Mouse (Mus musculus) stomach, embryonic 14.5 days (tissue): ENCODE results near the gene Tmem79. TPM values are rescaled to one million over a fixed set of nuclear protein-coding genes. Genes with fewer than 3 reads are reported as not detected.

Experiments used
- ATAC-seq: fragments of 200-750 bp; cut with Nextera tagmentation; 2 replicates; pipeline ENCODE4 v1.8.0; 2017; ENCODE audit warnings: low read depth, moderate TSS enrichment; ENCODE audit not compliant: insufficient number of reproducible peaks, insufficient read depth, low FRiP score
- H3K27ac ChIP-seq: fragments of 300-500 bp; sonication (generic); 2 replicates; pipeline ENCODE4 v1.5.1; 2014; ENCODE audit warnings: mild to moderate bottlenecking, low read length, moderate library complexity, mixed read lengths
- H3K27me3 ChIP-seq: fragments of 300-500 bp; sonication (generic); 2 replicates; pipeline ENCODE4 v1.6.1; 2014; ENCODE audit warnings: low read length, control low read depth, mixed read lengths; ENCODE audit not compliant: control insufficient read depth, insufficient read depth
- H3K36me3 ChIP-seq: fragments of 300-500 bp; sonication (generic); 2 replicates; pipeline ENCODE4 v1.6.1; 2014; ENCODE audit warnings: mild to moderate bottlenecking, control low read depth, low read length, moderate library complexity, mixed read lengths; ENCODE audit not compliant: control insufficient read depth, insufficient read depth
- H3K4me1 ChIP-seq: fragments of 300-500 bp; sonication (generic); 2 replicates; pipeline ENCODE4 v1.6.1; 2014; ENCODE audit warnings: low read length, control low read depth, mixed read lengths; ENCODE audit not compliant: control insufficient read depth, insufficient read depth
- H3K4me2 ChIP-seq: fragments of 300-500 bp; sonication (generic); replicated peaks from 2 replicates; pipeline ENCODE4 v1.6.1; 2014; ENCODE audit warnings: low read depth, low read length, control low read depth
- H3K4me3 ChIP-seq: fragments of 300-500 bp; sonication (generic); 2 replicates; pipeline ENCODE4 v1.5.1; 2014; ENCODE audit warnings: low read depth, low read length, control low read depth
- H3K9ac ChIP-seq: fragments of 300-500 bp; sonication (generic); replicated peaks from 2 replicates; pipeline ENCODE4 v1.6.1; 2014; ENCODE audit warnings: low read depth, mild to moderate bottlenecking, control low read depth, low read length, moderate library complexity, mixed read lengths
- H3K9me3 ChIP-seq: fragments of 300-500 bp; sonication (generic); 2 replicates; pipeline ENCODE4 v1.6.1; 2016; ENCODE audit warnings: low read depth, low read length, control low read depth; ENCODE audit not compliant: control insufficient read depth
- WGBS: fragments of 180-500 bp; shearing (Covaris S2); extraction: QIAGEN DNeasy Blood & Tissue Kit; methylation state at CpG from one replicate; pipeline ENCODE4 v1.1.7; 2014; 5-methylcytosine and 5-hydroxymethylcytosine counted together
- polyA plus RNA-seq: library from polyadenylated mRNA; unstranded; fragments of >200 nt; fragmentation: Nextera tagmentation; extraction: Ambion mirVana; gene quantifications from 2 replicates; pipeline ENCODE4 v1.2.1, GENCODE M21; 2014

The Tmem79 gene
- polyA plus RNA-seq, 1 experiment from 2014 or later, result 20.5 TPM

DNA sequence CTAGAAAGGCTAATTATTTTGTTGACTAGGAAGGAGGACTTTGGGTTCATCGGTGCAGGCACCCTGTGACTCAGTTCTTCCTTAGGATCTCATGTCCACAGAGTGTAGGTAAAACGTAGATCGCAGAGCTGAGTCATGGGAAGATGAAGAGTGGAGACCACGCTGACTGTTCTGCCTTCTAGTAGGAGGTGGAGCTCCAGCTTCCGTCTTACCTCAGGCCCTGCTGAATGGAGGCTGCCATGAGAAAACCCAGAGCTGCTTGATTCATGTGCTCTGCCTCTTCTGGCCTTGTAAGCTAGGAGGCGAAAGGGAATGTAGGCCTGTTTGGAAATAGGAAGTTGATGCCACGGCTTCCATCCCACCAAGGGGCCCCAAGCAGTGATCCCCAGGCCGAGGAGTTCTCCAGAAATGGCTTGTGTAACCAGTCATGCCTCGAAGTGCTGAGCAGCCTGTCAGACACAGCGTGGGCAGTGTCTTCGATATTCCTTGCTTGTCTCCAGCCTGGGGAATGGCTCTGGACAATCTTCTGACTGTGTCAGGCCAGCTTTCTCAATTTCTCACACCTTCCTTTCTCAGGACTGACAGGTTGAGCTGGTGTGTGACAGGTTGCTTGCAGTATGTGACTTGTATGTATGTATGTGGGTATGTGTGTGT lies 1.5 kb upstream of the Tmem79 start:
- H3K27me3 ChIP-seq, result no peaks in the 10 kb centered on the region
- WGBS, result 67% methylated on average over 11 of the region's 11 CpGs
- peak overlapping the region; percentile 51; the same call in 1 of the 2 replicates for H3K4me2 ChIP-seq
- H3K27ac ChIP-seq, result peak overlapping the region; percentile 27; the same call in 1 of the 2 replicates
- ATAC-seq, result no peak
- H3K4me3 ChIP-seq, result peak overlapping the region; percentile 70; the same call in 1 of the 2 replicates
- H3K36me3 ChIP-seq, result peaks cover 7% of the 10 kb centered on the region; the same call in 1 of the 2 replicates
- peaks cover 18% of the 10 kb centered on the region for H3K4me1 ChIP-seq
- no peak overlapping the region for H3K9ac ChIP-seq
- H3K9me3 ChIP-seq, result no peaks in the 10 kb centered on the region

- Histone ChIP-seq H3K27me3 (no peaks in the 10 kb centered on the region), H3K9me3 (no peaks in the 10 kb centered on the region), H3K4me2 (peak overlapping the region; percentile 46), H3K4me3 (peak overlapping the region; percentile 70), H3K36me3 (no peaks in the 10 kb centered on the region), H3K27ac (peak overlapping the region; percentile 94), H3K4me1 (peaks cover 18% of the 10 kb centered on the region), H3K9ac (peak overlapping the region; percentile 80)
- WGBS, result under 1% methylated on average over 27 of the region's 27 CpGs
- ATAC-seq, result peak; percentile 11; the same call in 1 of the 2 replicates
Measured at GRCm38 (mm10) chr3:88335436-88336053, 403 bp downstream of the Tmem79 start.

DNA sequence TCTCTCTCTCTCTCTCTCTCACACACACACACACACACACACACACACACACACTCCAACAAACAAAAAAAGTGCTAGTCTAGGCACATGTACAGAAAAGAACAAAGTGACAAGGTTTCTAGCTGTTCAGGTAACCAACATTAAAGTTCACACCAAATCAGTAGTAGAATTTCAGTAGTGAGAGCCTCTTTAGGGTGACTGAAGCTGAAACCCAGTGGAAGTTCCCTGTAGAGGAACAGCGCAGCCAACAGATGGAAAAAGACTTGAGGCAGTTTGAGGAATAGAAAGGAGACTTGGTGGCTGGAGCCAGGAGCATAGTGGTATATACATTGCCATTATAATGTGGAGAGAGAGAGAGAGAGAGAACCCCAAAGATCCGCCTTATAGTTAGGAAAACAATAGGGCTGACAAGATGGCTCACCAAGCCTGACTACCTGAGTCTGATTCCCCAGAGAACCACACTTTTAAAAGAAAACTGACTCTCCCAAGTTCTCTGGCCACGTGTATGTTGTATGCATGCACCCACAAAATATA lies 979 bp downstream of the Tmem79 start:
- 33% methylated on average over 3 of the region's 3 CpGs for WGBS
- ATAC-seq, result no peak
- peak overlapping the region; percentile 46 for H3K4me2 ChIP-seq
- H3K36me3 ChIP-seq, result no peaks in the 10 kb centered on the region
- peak overlapping the region; percentile 70 for H3K4me3 ChIP-seq
- no peaks in the 10 kb centered on the region for H3K9me3 ChIP-seq
- H3K27me3 ChIP-seq, result no peaks in the 10 kb centered on the region
- peak overlapping the region; percentile 80 for H3K9ac ChIP-seq
- peaks cover 18% of the 10 kb centered on the region for H3K4me1 ChIP-seq
- peak overlapping the region; percentile 94; the same call in 1 of the 2 replicates for H3K27ac ChIP-seq

GRCm38 (mm10) chr3:88334029-88334658 lies 1.8 kb downstream of the Tmem79 start:
- H3K27me3 ChIP-seq, result no peaks in the 10 kb centered on the region
- H3K4me3 ChIP-seq, result peak overlapping the region; percentile 25
- H3K4me1 ChIP-seq, result peaks cover 18% of the 10 kb centered on the region
- H3K9me3 ChIP-seq, result no peaks in the 10 kb centered on the region
- no peak overlapping the region for H3K9ac ChIP-seq
- peak overlapping the region; percentile 82 for H3K27ac ChIP-seq
- H3K36me3 ChIP-seq, result peaks cover 2% of the 10 kb centered on the region; the same call in 1 of the 2 replicates
- H3K4me2 ChIP-seq, result peak overlapping the region; percentile 34
- ATAC-seq, result peak; percentile 54
- 34% methylated on average over 12 of the region's 12 CpGs for WGBS

GRCm38 (mm10) chr3:88331282-88331681 lies 4.7 kb downstream of the Tmem79 start:
- Histone ChIP-seq H3K4me1 (0 out of 2 replicates have a peak, but pooled peaks cover 4% of the 10 kb centered on the region), H3K4me2 (no peak overlapping the region), H3K36me3 (peaks cover 17% of the 10 kb centered on the region), H3K9me3 (no peaks in the 10 kb centered on the region), H3K9ac (no peak overlapping the region), H3K27me3 (no peaks in the 10 kb centered on the region), H3K27ac (no peak overlapping the region), H3K4me3 (no peak overlapping the region)
- 42% methylated on average over 2 of the region's 2 CpGs for WGBS
- no peak for ATAC-seq

DNA sequence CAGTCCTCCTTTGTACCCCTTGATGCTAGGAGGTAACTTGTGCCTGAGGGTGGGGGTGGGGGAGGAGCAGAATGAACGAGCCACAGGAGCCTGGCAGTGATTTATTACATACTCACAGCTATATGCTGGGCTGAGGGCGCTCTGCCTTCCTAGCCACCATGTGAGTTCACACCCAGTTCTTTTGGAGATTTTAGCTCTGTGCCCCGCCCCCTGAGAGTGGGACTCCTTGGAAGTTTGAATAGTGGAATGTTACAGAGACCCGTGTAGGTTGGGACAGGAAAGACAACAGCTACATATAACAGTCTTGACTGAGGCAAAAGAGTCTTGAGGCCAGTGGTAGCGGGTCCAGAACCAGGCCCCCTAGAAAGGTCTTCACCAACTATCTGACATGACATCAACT lies 7.0 kb downstream of the Tmem79 start:
- WGBS, result 54% methylated on average over 5 of the region's 5 CpGs
- H3K36me3 ChIP-seq, result peaks cover 17% of the 10 kb centered on the region
- H3K27ac ChIP-seq, result no peak overlapping the region
- H3K4me1 ChIP-seq, result peaks cover 10% of the 10 kb centered on the region
- no peak for ATAC-seq
- H3K27me3 ChIP-seq, result no peaks in the 10 kb centered on the region
- H3K4me3 ChIP-seq, result no peak overlapping the region
- no peaks in the 10 kb centered on the region for H3K9me3 ChIP-seq
- H3K9ac ChIP-seq, result no peak overlapping the region
- no peak overlapping the region for H3K4me2 ChIP-seq

DNA sequence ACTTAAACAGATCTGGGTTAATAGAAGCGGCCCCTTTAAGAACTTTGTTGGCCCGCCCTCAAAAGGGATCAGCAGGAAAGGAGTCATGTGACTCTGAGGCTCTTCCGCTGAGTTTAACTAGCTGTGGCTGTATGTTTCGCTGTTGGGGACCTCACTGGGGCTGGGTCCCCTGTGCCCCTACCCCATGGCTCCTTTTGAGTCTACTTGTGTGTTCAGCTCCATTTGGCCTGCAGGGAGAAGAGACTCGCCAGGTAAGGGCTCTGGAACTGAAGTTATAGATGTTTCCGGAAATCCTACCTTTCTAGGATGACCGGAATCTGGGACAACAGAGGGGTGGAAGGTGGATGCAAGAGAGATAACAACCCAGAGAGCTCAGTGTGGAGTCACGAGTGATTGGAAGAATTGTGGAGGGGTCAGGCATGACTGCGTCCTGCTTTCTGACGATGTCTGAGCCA lies 11.0 kb downstream of the Tmem79 start, which contains the start of gene Glmp:
Gene Glmp, plus strand, starts transcription at position 73 of the 455 bp plus-strand sequence.
- peaks cover 54% of the 10 kb centered on the region for H3K36me3 ChIP-seq
- no peaks in the 10 kb centered on the region for H3K9me3 ChIP-seq
- no peaks in the 10 kb centered on the region for H3K27me3 ChIP-seq
- H3K4me1 ChIP-seq, result peaks cover 10% of the 10 kb centered on the region
- peak within 1 kb of the TSS; percentile 78 for H3K4me3 ChIP-seq
- H3K4me2 ChIP-seq, result peak within 1 kb of the TSS; percentile 82
- peak; percentile 59; the same call in 1 of the 2 replicates for ATAC-seq
- peak within 1 kb of the TSS; percentile 71 for H3K9ac ChIP-seq
- WGBS, result under 1% methylated on average over 10 of the region's 10 CpGs
- no peak within 1 kb of the TSS; the same call in 1 of the 2 replicates for H3K27ac ChIP-seq

GRCm38 (mm10) chr3:88299172-88299571 lies 36.8 kb downstream of the Tmem79 start:
- ATAC-seq, result no peak

More at GRCm38 (mm10) chr3:88299172-88299571, 36.8 kb downstream of the Tmem79 start:
- Histone ChIP-seq H3K27me3 (no peaks in the 10 kb centered on the region), H3K9me3 (no peaks in the 10 kb centered on the region), H3K27ac (no peak overlapping the region), H3K4me3 (no peak overlapping the region), H3K9ac (no peak overlapping the region), H3K36me3 (peaks cover 48% of the 10 kb centered on the region), H3K4me2 (no peak overlapping the region), H3K4me1 (peaks cover 7% of the 10 kb centered on the region; the same call in 1 of the 2 replicates)
- 86% methylated on average over 1 of the region's 1 CpGs for WGBS
